Mouse (Mus musculus): ENCODE data around the gene Ten1.

Gene Ten1

DNA sequence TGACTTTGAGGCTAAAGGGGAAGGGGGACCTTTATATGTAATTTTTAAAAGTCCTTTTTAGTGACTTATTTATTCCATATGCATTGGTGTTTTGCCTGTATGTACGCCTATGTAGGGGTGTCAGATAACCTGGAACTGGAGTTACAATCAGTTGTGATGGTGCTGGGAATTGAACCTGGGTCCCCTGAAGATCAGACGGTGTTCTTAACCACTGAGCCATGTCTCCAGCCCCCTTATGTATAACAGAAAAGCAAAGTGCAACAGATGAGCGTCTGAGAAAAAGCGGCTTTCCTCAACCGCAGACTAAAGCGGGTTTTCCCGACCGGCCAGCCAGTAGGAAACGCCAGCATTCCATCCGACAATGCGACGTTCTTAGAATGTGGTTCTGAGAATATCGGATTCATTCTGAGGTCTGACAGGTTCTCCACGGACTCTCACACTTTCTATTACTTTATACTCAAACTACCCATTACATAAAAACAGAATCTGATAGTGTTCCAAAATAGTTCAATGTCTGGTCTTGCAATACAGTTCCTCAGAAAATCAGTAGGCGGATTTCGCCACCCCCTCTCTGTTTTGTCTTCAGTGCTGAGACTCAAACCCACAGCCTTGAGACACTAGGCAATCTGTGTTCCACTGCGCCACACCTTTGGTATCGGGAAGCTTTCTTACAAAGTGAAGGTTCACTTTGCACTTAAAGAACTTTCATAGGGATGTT, 1.6 kb upstream of the Ten1 start:
- no peak for DNase-seq (ENCODE audit: low read depth in 2 of 2, low spot score in 2 of 2)

GRCm38 (mm10) chr11:116197584-116197906, 1.1 kb upstream of the Ten1 start:
- no peak for DNase-seq (ENCODE audit: low read depth in 2 of 2, low spot score in 2 of 2)

GRCm38 (mm10) chr11:116198132-116198531, 523 bp upstream of the Ten1 start:
- DNase-seq (ENCODE audit: low read depth in 2 of 2, low spot score in 2 of 2) = peak in 1 of 2 experiments; percentile 7

- DNase-seq (ENCODE audit: low read depth in 2 of 2, low spot score in 2 of 2) = no peak
These were observed 2.5 kb downstream of the Ten1 start for GRCm38 (mm10) chr11:116201151-116201550.

DNA sequence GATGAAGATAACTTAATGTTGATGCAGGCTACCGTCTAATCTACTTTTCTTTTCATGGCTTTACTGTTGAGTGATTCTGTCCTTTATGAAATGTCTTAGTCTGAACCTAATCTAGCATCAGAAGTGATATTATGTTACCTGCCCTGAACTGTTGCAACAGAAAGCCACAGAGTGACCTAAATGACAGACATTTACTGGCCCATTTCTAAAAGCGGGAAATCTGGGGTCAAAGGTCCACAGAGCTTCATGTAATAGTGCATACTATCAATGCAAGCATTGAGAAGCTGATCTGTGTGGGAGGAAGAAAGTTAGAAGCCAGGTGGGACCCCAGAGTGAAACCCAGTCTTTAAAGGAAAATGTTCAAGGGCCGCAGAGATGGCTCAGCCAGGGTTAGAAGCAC, 4.5 kb downstream of the Ten1 start:
- no peak for DNase-seq (ENCODE audit: low read depth in 2 of 2, low spot score in 2 of 2)

- no peak for DNase-seq (ENCODE audit: low read depth in 2 of 2, low spot score in 2 of 2)
These were observed 8.0 kb downstream of the Ten1 start for GRCm38 (mm10) chr11:116206678-116207077.

DNA sequence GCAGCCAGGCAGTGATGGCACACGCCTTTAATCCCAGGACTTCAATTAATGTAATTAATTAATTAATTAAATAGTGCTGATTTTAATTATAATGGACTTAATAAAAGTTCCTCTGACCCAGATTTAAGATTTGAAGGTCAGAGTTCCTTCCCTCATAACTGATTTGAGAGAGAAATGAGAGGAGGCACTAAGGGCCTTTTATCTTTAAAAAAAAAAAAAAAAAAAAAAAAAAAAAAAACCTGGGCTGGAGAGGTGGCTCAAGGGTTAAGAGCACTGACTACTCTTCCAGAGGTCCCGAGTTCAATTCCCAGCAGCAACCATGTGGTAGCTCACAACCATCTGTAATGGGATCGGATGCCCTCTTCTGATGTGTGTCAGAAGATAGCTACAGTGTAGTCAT, 10.0 kb downstream of the Ten1 start:
- DNase-seq (ENCODE audit: low read depth in 2 of 2, low spot score in 2 of 2) = no peak

DNA sequence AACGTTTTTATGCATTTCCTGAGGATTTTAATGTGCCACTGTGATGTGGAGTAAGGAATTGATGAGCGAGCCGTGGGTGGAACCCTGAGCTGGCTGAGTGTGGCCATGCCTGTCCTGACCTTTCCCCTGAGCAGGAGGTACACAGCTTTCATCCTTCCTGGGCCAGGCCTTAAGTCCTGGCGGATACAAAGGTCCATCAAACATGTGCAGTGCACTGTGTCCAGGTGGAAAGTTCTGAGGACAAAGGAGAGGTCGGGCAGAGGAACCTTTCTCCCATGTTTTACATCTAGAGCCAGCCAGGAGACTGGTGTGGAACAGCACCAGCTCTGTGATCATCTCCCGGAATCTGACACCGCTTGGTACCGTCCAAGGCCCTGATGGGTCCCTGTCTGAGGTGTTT, 10.6 kb downstream of the Ten1 start:
- no peak for DNase-seq (ENCODE audit: low read depth in 2 of 2, low spot score in 2 of 2)

DNA sequence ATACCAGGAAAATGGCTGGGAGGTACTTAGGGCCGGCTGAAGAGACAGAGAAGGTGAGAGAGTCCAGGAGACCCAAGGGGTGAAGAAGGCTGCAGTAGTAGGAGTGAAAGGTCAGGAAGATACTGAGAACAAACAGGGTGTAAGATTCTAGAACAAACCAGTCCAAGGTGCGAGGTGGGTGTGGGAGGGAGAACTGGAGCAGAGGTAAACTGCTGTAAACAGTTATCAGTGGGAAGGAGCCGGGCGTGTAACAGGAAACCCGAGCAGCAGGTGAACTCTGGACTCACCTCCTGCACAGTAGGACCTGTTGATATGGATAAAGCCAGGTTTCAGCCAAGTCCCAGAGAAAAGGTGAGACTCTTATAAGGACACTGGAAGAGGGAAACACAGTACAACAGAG, 12.0 kb downstream of the Ten1 start:
- no peak for DNase-seq (ENCODE audit: low read depth in 2 of 2, low spot score in 2 of 2)

GRCm38 (mm10) chr11:116212847-116213246, 14.2 kb downstream of the Ten1 start:
- DNase-seq (ENCODE audit: low read depth in 2 of 2, low spot score in 2 of 2) = no peak

GRCm38 (mm10) chr11:116213877-116214510, 15.3 kb downstream of the Ten1 start:
- DNase-seq (ENCODE audit: low read depth in 2 of 2, low spot score in 2 of 2) = no peak

DNA sequence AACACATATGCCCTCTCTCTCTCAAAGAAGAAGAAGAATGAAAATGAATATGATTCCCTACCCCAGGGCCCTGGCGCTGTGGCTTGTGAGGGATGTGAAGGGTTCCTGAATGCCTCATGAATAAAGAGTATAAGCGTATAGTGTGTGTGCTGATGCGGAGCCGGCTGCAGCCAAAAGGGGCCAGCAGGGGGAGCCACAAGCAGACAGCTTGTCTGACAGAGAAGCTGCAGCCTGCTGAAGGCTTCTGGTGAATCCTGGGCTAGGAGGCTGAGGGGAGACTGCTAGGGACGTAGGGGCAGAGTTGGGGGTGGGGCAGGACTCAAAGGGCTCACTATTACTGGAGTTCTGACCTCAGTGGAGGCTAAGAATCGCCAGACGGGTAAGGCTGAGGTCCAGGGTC, 16.5 kb downstream of the Ten1 start:
- DNase-seq (ENCODE audit: low read depth in 2 of 2, low spot score in 2 of 2) = no peak

DNA sequence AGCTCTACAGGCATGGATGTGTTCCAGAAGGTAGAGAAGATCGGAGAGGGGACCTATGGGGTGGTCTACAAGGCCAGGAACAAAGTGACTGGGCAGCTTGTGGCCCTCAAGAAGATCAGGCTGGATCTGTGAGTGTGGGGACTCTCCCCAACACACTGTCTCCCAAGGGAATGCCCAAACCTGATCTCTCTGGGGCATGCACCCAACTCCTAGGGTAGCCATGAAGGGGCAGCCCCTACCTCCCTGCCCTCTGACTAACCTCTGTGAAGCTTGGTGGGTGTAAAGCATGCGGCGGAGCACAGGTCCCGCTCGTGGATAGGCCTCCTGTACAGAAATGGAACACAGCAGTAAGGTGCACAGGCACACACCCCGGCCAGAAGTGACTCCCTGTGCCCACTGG, 17.3 kb downstream of the Ten1 start:
- no peak for DNase-seq (ENCODE audit: low read depth in 2 of 2, low spot score in 2 of 2)

DNA sequence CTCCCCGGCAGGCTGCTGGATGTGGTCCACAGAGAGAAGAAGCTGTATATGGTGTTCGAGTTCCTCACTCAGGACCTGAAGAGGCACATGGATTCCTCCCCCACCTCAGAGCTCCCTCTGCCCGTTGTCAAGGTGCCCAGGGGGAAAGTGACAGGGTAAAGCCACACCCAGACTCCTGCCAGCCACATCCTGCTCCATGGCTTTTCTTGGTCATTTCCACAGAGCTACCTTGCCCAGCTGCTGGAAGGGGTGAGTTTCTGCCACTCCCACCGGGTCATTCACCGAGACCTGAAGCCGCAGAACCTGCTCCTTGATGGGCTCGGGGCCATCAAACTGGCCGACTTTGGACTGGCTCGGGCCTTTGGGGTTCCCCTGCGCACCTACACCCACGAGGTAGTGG, 17.9 kb downstream of the Ten1 start:
- no peak for DNase-seq (ENCODE audit: low read depth in 2 of 2, low spot score in 2 of 2)

GRCm38 (mm10) chr11:116218263-116218662, 19.6 kb downstream of the Ten1 start:
- DNase-seq (ENCODE audit: low read depth in 2 of 2, low spot score in 2 of 2) = no peak

- DNase-seq (ENCODE audit: low read depth in 2 of 2, low spot score in 2 of 2) = no peak
These were observed 20.2 kb downstream of the Ten1 start for GRCm38 (mm10) chr11:116218737-116219400.

- DNase-seq (ENCODE audit: low read depth in 2 of 2, low spot score in 2 of 2) = peak; percentile 25 to 44
These were observed 21.2 kb downstream of the Ten1 start for GRCm38 (mm10) chr11:116219885-116220284.

GRCm38 (mm10) chr11:116221931-116222739, 23.5 kb downstream of the Ten1 start:
- DNase-seq (ENCODE audit: low read depth in 2 of 2, low spot score in 2 of 2) = no peak

DNA sequence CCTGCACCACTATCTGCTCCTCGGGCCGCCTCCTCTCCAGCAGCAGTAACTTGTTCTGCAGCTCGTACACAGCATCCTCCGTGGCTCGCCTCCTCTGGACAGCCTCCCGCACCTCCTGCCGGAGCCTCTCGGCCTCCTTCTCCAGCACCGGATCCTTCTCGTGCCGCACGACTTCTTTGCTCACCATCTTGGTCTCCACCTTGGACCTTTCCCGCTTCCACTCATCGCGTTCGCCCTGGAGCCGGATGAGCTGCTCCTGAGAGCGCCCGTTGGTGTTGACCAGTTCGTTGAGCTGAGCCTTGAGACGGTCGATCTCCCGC, 24.0 kb downstream of the Ten1 start:
- no peak for DNase-seq (ENCODE audit: low read depth in 2 of 2, low spot score in 2 of 2)

GRCm38 (mm10) chr11:116226414-116226813, 27.8 kb downstream of the Ten1 start:
- DNase-seq (ENCODE audit: low read depth in 2 of 2, low spot score in 2 of 2) = peak; percentile 78 to 84

- DNase-seq (ENCODE audit: low read depth in 2 of 2, low spot score in 2 of 2) = no peak
These were observed 30.0 kb downstream of the Ten1 start for GRCm38 (mm10) chr11:116228699-116229098.

GRCm38 (mm10) chr11:116232427-116232826, 33.8 kb downstream of the Ten1 start:
- DNase-seq (ENCODE audit: low read depth in 2 of 2, low spot score in 2 of 2) = no peak

Measured in CD8-positive naive resting alpha-beta T cell, adult 2 months (primary cell).